Mouse (Mus musculus) G1E-ER4 (cell line): ENCODE results near the gene Cdh23. TPM values are rescaled to one million over a fixed set of nuclear protein-coding genes. Genes with fewer than 3 reads are reported as not detected.

Experiments used
- GATA1 ChIP-seq: IDR thresholded peaks from one replicate; pipeline ENCODE4 v1.8.0; 2012; ENCODE audit warnings: low read length, inconsistent platforms
- polyA plus RNA-seq: library from polyadenylated mRNA; stranded (reverse); fragments of >175 nt; gene quantifications from 2 replicates; pipeline ENCODE4 v1.2.3, GENCODE M21; 2012

Gene Cdh23
- not detected in 2 replicates for polyA plus RNA-seq

DNA sequence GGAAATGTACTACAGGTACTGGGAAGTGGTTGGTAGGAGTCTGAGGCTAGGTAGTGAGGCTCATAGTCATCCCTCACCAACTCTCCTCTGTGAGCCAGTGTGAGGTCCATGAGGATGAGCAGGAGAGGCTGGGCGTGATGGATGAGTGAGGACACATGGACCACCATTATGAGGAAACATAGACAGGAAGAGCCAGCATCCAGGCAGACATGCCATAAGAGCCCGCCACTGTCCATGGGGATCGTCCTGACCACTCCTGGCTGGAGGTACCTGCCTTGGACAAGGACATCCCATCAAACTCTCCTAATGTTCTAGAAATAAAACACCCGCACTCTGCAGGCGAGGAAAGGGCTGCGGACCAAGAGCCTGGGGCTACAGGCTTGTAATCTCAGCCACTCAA is at the start of gene Cdh23:
TSS of gene Cdh23 (minus strand) at position 101 of the 400 bp plus-strand sequence.
- TF ChIP-seq GATA1, result no peak

DNA sequence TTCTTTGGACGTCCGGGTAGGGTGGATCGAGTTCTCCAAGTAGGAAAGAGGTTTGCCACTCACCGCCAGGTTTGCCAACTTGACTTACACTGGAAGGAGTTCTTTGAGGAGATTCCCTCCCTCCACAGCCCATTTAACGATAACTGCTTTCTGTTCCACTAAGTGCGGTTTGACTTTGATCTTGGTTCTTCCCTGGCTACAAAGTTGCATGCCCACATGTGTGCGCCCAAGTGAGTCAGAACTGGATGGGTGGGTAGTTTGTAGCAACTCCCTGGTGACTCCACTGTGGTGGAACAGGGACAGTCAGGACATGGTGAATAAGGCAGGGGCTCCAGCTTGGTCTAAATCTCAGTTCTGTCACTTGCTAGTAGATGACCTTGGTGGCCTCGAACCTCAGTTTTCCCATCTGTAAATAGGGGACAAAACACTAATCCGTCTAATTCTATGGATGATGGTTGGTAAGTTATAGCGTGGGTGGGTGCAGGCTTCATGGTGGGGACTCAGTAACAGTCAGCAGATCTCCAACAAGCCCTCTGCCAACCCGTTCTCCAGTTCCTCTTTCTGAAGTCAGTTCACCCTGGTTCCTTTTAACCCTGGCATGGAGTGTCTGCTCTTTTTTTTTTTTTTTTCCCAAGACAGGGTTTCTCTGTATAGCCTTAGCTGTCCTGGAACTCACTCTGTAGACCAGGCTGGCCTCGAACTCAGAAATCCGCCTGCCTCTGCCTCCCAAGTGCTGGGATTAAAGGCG is 48.4 kb upstream of the Cdh23 start:
- no peak for TF ChIP-seq GATA1

DNA sequence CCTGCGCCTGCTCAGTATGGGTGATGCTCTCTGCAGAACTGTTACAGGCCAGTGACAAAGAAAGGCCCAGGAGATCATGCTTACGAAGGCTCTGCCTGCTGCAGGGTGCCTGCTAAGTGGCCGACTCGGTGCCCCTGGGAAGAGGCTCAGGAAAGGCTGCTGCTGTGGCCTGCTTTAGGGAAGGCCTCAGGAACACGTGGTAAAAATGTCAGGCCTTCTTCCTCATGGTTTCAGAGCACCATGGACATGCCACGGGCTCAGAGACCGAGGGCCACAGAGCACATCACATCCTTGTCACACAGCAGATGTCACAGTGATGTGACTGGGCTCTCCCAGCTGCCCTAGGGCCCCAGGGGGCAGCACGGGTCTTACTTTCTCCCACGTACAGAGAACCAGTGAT is 47.4 kb upstream of the Cdh23 start:
- no peak for TF ChIP-seq GATA1

GRCm38 (mm10) chr10:60742942-60743341 is 46.7 kb upstream of the Cdh23 start:
- TF ChIP-seq GATA1, result no peak

- TF ChIP-seq GATA1, result no peak
Measured at GRCm38 (mm10) chr10:60741435-60741834, 45.1 kb upstream of the Cdh23 start.

DNA sequence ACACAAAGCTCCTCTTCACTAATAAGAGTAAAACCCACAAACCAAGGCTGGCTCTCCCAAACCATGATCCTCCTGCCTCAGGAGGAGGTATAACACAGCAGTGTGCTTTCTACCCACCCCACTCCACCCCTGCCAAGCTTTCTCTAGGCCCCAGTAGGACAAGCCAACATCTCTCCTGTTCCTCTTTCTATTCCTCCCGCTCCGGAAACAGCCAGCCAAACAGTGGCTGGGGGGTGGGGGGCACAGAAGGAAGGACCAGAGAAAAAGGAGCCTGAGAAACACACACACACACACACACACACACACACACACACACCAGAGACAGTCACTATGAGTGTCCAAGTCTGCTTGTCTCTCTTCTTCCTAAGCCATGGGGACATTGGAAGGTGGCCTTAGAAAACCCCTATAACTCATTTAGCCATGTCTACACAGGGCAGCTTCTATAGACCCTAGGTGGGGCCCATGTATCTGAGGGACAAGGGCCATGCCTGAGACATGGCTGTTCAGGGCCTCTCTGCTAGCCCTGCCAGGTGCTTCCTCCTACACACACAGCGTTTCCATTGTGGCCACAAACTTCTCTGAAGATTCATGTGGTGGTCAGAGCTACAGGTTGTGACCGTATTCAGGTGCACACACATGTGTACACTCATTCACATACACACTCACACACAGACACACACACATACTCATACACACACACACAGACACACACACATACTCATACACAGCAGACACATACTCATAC is 43.5 kb upstream of the Cdh23 start:
- TF ChIP-seq GATA1, result no peak

- TF ChIP-seq GATA1, result no peak
Measured at GRCm38 (mm10) chr10:60737886-60738640, 41.8 kb upstream of the Cdh23 start.

GRCm38 (mm10) chr10:60737169-60737728 is 41.0 kb upstream of the Cdh23 start:
- no peak for TF ChIP-seq GATA1

DNA sequence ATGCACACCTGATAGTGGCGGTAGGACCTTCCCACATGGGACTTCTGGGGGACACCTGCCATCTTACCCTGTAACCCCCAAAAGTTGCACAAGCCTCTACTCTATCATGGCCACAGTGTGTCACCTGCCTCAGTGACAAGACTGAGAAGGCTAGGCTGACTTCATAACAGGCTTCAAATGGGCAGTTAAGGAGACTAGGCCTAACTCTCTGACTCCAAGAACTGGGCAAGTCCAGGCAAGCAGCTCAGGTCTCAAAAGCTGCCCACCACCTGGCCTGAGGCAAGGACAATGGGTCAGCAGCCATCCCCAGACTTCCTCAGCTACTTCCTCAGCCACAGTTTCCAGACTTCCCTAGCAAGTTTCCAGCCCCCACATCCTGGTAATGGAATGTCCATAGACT is 39.4 kb upstream of the Cdh23 start:
- no peak for TF ChIP-seq GATA1

DNA sequence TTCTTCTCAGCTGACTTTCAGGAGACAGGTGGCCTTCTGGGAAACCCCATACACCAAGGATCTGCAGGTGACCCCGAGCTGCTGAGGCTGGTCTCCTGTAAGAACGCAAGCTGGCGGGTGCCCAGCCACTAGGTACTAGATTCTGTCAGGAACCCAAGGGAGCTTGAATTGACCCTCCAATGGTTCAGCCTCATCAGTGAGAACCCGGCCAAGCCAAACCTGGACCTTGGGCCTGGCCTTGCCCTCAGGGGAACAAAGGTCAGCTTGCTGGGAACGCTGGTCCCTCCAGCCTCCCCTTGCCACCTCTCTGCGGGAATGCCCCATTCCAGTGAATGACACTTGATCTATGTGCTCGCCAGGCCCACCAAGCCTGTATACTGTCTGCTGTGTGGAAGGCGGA is 37.2 kb upstream of the Cdh23 start:
- TF ChIP-seq GATA1, result no peak

- TF ChIP-seq GATA1, result no peak
Measured at GRCm38 (mm10) chr10:60732397-60732861, 36.1 kb upstream of the Cdh23 start.

- TF ChIP-seq GATA1, result no peak
Measured at GRCm38 (mm10) chr10:60731742-60732141, 35.5 kb upstream of the Cdh23 start.

GRCm38 (mm10) chr10:60727301-60727700 is 31.0 kb upstream of the Cdh23 start:
- TF ChIP-seq GATA1, result no peak

DNA sequence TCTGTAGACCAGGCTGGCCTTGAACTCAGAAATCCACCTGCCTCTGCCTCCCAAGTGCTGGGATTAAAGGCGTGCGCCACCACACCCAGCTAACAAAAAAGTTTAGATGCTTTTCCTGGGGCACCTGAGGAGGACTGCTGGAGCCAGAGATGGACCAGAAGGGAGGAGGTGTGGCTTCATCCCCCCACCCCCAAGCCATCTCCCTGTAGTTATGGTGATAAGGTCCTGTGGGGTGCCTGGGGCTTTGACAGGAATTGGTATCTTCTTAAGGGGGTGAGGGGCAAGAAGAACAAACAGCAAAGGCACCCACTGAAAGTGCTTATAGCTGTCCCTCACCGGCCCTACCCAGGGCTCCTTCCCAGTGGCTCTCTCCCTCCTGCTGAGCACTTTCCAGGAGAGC is 30.6 kb upstream of the Cdh23 start:
- no peak for TF ChIP-seq GATA1

GRCm38 (mm10) chr10:60724496-60724895 is 28.2 kb upstream of the Cdh23 start:
- TF ChIP-seq GATA1, result no peak

DNA sequence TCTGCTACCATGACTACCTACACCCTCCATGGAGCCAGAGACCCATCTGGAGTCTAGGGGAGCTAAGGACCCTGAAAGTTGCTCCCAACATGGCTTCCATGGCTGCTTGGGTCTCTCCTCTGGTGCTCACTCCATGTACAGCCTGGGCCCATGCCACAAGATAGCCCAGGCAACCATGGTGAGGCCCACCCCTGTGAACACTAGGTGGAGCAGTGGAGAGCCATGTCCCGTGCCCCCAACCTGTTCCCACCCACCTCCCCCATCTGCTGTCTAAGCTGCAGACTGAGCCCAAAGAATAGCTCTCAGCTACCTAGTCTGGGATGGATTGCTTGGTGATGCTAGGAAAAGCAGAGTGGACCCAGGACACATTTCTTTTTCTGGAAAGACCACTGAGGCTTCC is 27.1 kb upstream of the Cdh23 start:
- no peak for TF ChIP-seq GATA1
